Mouse (Mus musculus): Measurements from ENCODE around the gene Ptgis.

The Ptgis gene

DNA sequence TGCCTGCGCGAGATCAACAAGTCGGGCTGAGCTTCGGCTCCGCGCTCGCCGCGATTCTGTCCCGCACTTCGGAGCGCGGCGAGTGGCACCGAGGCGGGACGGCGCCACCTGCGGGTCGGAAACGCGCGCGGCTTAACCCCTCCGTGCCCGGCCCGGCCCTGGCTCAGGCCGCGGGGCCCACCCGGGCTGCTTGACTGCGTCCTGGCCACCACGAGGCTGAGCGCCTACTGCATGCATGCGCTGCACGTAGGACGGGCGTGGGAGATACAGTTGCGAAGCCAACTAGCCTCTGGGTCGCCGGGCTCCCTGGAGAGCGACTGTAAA is 50.4 kb downstream of the Ptgis start, which contains the start of gene Kcnb1:
Gene Kcnb1 (minus strand): TSS at position 80 of the 324 bp plus-strand sequence.
- in situ Hi-C loops (cut with MboI): no loop called here

DNA sequence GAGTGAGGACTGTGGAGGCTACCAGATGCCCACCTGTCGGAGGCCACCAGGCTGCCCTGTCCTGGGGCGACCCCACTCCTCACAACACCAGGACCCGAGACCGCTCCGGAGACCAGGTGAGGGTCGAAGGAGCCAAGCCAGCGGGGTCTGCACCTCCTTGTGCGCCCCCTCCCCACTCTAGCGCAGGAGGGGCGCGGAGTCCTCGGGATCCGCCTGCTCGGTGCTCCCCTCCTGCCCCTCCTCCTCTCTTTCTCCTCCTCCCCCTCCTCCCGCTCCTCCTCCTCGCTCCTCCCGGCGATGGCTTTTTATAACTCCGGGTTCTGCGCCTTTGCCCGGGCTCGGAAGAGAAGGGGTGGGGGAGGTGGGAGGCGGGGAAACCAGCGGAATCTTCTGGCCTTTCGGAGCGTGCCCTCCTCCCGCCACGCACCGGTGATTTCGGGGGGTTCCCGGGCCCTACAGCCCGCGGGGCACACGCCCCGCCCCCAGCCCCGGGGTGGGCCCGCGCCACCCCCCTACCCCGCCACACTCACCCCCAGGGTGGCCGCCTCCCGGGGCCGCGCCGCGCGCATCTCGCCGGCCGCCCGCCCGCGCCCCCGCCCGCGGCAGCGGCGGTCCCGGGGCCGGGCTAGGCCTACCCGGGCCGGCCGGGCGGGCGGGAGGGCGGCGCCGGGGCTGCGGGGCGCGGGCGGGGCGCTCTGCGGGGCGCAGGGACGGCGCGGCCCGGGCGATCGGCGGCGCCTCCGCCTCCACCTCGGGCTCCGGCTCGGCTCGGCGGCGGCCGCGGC is 50.9 kb downstream of the Ptgis start:
- in situ Hi-C loops (cut with MboI): no loop called here

DNA sequence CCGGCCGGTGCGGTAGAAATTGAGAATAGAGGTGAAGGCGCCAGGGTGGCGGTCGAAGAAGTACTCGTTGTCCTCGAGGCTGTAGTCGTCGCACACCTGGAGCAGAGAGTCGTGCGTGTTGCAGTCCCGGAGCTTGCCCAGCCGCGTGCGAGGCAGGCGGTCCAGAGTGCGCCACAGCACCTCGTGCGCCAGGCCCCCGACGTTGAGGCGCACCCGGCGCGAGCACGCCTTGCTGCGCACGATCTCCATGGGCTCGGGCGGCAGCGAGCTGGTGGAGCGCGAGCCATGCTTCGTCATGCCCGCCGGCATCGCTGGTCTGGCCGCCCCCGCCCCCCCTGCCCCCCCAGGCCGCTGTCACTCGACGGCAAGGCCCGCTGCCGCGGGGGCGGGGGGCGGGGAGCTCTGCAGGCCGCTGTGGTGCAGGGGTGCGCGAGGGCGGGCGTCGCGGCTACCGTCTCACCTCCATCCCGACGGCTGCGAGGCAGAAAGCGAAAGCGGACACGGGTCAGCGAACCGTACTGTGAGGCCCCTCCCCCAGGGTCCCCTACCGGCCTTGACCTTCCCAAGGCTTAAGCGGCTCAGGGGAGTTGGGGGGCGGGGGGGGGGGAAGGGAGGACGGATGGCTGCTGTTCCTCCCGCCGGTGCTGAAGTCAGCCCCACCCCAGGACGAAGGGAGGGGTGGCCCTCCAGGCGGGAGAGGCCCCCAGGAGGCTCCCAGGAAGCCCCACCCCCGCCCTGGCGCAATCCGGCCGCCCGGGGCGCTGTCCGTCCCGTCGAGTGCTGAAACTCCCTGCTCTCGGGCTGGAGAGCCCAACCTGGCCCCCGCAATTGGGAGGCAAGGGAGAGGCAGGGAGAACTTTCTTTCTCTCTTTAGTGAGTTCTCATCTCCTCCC is 51.8 kb downstream of the Ptgis start:
- in situ Hi-C loops (cut with MboI): no loop called here

GRCm38 (mm10) chr2:167187119-167187518 is 53.3 kb downstream of the Ptgis start:
- in situ Hi-C loops (cut with MboI): no loop called here

GRCm38 (mm10) chr2:167186544-167186943 is 53.9 kb downstream of the Ptgis start:
- in situ Hi-C loops (cut with MboI): no loop called here

DNA sequence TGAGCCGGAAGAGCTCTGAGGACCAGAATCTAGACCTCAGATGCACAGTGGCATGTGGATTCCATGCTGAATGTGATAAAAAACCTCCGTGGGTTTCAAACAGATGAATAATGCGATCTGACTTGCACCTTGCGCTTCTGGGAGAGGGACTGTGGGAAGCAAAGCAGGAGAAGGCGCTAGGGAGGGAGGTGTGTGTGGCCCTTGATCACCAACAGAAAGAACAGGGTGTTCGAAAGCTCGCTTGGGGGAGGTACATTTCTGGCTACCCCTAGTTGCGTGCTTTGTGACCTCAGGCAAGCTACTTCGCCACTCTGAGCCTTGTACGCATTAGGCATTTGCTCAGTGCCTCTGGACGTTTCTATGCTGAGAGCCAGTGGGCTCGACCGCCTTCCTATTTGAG is 54.4 kb downstream of the Ptgis start:
- in situ Hi-C loops (cut with MboI): no loop called here

- in situ Hi-C loops (cut with MboI): no loop called here
Measured at GRCm38 (mm10) chr2:167185432-167185831, 55.0 kb downstream of the Ptgis start.

DNA sequence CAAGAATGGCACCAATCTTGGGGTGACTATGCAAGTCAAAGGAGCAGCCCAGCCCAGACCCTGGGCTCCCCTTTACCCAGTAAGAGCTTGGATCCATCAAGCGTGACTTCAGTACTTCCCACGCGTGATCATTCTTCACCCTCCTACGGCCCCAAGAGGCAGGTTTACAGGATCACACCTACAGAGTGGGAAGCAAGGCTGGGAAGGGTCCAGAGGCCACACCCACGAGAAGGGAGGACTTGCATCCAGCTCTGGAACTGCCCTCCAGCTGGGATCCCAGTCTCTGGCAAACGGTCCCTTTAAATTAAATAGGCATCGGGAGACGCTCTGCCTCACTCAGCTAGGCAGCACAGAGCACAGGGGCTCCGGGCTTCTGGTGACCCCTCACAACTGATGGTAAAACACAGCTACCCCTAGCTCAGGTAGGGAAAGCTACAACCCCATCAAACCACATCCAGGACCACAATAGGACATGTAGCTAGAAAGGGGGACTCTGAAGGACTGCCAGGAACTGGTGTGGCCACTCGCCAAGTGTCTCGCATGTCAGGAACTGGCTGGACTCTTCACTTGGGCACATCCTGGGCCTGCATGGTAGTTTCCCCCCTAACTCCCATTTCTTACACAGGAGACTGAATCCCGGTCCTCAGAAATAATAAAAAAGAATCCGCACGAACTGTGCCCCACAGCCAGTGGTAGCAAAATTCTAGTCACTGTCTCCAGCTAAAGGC is 58.6 kb downstream of the Ptgis start:
- in situ Hi-C loops (cut with MboI): no loop called here

DNA sequence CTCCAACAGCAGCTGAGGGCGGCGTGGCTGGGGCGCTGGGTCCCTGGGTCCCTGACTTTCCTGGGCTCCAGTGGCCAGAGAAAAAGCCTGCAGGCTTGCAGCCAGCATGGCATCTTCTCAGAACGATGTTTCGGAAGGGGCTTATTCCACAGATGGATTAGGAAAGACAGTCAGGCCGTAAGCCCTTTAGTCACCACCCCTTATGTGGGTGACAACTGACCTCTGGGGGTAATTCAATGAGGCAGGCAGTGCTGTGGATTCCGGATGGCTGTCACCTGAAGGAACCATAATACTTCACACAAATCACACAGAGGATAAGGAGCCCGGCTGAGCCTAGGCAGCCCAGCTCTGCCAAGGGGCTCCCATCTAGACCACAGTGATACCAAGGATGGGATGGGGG is 59.3 kb downstream of the Ptgis start:
- in situ Hi-C loops (cut with MboI): no loop called here

DNA sequence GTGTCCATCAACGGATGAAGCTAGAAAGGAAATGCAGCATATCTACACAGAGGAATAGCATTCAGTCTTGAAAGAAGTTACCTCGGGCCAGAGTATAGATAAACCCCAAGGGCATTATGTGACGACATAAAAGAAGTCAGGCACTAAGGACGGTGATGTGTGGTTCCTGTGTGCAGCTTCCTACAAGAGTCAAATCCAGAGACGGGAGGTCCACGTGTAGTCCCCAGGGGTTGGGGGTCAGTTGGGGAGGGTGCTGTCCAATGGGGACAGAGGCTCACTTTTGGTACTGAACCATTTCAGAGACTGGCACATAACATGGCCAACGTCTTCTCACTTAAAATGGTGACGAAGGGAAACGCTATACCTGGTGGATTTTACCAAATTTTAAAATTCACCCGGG is 61.1 kb downstream of the Ptgis start:
- in situ Hi-C loops (cut with MboI): no loop called here

GRCm38 (mm10) chr2:167177231-167177641 is 63.2 kb downstream of the Ptgis start:
- in situ Hi-C loops (cut with MboI): no loop called here

DNA sequence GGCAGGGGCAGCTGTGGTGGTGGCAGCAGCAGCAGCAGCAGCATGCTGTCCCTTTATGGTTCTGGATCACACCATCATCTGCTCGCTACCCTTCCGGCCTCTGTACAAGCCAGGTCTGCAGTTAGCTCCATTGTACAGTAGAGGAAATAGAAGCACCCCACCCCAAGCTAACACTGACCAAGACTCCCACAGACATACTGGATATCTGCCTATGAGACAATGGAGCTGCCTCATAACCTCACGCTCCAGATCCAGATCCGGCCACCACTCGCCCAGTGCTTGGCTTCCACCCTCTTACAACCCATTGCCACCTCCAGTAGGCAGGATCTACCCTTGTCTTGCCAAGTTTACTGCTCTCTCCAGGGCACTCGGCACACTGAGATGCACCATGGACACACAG is 65.1 kb downstream of the Ptgis start:
- in situ Hi-C loops (cut with MboI): no loop called here

DNA sequence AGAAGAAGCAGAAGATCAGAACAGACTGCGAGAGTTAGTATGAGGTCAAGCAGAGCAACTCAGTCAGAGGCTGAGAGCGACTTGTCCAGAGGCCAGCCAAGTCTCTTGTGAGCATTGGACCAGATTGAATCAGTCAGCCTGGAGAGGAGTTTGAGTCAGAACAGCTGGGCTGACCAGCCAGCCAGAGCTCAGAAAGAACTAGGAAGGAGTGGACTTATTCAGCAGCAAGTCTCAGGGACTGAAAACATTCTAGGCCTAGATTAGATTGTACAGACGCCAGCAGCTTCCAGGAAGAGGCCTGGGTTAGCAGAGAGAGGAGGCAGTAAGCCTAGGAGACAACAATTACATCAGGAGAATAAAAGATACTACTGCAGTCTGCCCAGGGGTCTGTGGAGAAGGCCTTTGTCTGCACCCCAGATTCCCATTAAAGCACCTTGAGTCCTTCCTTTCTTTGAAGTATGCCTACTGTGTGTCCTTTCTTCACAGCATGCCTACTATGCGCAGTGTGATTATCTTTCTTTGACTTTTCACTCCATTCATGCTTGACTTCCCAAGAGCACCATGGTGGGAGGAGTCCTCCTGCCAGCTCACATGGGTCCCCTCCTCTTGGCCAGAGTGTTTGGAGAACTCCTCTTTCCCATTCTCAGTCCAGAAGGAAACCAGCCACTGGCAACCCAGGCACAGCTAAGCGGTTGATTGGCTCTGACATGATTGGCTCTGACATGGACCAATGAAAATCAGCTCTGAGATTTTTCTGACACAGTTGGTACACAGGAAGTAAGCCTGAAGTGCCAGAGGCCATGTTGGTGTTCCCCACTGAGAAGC is 67.1 kb downstream of the Ptgis start:
- in situ Hi-C loops (cut with MboI): no loop called here

DNA sequence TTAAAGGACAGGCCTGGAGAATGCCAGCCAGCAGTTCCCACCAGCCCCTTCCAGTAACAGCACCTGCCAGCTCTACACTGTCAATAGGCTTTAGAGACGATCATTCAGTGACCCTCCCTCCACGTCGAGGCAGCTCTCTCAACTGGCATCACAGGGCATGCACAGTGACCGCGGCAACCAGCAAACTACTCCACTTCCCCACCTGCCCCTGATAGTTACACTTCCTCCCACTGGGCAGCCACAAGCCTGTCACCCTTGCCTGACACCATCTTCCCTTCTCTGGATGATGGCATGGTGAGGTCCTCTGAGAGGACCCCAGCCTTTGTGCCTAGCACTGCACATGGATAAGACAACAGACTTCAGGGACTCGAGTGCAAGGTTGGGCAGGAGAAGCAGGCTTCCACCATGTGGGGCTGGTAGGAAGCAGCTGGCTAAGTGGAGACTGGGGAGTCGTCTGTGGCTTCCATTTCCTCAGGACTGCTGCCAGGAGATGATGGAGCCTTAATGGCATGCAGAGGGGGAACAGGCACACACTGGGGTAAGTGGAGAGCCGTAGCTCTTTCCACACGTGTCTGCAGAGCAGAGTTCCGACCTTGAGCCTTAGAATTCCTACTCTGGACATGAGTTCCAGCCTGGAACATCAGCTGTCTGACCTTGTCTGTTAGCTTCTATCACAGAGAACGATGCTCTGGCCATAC is 72.7 kb downstream of the Ptgis start:
- in situ Hi-C loops (cut with MboI): no loop called here

- in situ Hi-C loops (cut with MboI): no loop called here
Measured at GRCm38 (mm10) chr2:167163600-167163999, 76.8 kb downstream of the Ptgis start.

GRCm38 (mm10) chr2:167163134-167163533 is 77.3 kb downstream of the Ptgis start:
- in situ Hi-C loops (cut with MboI): no loop called here

GRCm38 (mm10) chr2:167162516-167163021 is 77.8 kb downstream of the Ptgis start:
- in situ Hi-C loops (cut with MboI): no loop called here

- in situ Hi-C loops (cut with MboI): no loop called here
Measured at GRCm38 (mm10) chr2:167159721-167160120, 80.7 kb downstream of the Ptgis start.

DNA sequence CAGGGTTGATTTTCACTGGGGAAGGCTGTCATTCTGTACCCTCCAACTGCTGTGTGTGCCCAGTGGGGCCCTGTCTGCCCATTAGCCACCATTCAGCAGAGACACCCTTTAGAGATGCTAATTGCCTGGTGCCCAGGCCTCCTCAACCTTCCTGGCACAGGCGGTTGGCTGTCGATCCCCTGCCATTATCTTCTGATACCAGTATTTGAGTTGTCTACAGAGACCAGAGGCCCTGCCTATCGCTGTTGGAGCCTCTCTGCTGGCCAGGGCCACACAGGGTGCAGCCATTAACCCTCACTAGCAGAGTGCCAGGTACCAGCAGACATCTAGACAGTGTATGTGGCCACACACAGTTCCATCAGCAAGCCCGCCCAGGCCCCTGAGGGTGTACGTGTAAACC is 81.6 kb downstream of the Ptgis start:
- in situ Hi-C loops (cut with MboI): no loop called here

DNA sequence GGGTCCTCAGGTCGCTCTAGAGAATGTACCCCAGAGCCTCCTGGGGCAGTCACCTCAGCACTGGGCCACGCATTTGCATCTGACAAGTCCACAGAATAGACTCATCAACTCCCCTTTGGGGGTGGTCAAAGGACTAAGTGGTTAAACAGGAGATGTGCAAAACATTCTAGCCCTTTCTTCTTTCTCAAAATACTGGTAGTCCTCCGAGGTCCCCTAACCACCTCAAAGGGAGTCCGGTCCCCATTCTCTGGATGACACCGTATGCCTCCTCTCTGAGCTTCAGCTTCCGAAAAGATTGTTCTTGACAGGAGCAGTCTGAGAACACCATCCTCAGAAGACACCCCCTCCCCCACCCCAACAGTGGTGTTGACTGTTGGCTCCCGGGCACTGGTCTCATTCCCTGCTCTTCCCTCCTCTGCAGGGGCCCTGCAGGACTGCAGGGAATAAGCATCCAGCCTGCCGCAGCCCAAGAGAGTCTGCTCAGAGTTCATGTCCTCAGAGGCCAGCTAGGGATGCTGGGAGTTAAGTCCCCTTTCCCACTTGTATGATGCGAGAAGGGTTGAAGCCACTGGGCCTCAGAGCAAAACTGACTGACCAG is 84.2 kb downstream of the Ptgis start:
- in situ Hi-C loops (cut with MboI): no loop called here

All from mature B cell (primary cell).